Mouse (Mus musculus) retina, postnatal 1 day (tissue): Measurements from ENCODE around the gene Ube2cbp.
A peak's percentile ranks its signal among the peaks of the same experiment; 100 is the strongest.

Experiments used
- DNase-seq: peaks from one replicate; pipeline ENCODE4 v3.0.0-alpha.2; 2012

Gene Ube2cbp

DNA sequence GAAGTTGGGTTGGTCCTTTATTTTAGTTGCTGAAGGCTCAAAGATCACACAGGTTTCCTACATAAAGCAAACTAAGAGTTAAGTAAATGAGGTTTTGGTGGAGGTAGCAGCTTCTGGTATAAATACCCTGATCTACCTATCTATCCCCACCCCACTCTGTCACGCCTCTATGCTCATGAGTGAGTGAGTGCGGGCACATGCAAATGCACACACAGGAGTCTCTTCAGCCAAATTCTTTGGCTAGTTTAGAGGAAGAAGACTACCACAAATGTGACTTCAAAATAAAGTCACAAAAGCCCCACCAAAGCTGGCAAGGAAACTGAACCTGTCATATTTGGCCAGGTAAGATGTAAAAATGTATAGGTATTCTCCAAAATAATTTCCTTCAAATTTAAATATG, 149.1 kb downstream of the Ube2cbp start:
- DNase-seq: no peak

DNA sequence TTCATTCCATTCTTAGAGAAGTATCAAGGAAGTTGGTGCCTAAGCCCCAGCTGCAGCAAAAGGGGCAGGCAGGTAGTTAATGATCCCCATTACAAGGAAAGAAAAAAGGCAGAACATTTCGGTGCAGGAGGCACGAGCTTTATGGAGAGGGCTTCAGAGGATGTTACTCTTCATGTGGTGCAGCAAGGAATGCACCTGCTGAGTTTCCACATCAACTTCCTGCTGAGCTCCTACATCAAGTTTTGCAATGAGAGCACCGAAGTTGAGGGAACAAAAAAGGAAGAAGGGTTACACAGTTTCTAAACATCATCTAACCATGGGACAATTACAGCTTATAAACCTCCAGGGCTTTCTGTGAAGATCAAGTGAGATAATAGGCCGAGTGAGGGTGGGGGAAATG, 156.1 kb downstream of the Ube2cbp start:
- no peak for DNase-seq

- DNase-seq: no peak
Measured at GRCm38 (mm10) chr9:86306556-86306955, 158.2 kb downstream of the Ube2cbp start.

GRCm38 (mm10) chr9:86301407-86301806, 163.3 kb downstream of the Ube2cbp start:
- peak; percentile 54 for DNase-seq

- DNase-seq: peak; percentile 48
Measured at GRCm38 (mm10) chr9:86298596-86298995, 166.2 kb downstream of the Ube2cbp start.

DNA sequence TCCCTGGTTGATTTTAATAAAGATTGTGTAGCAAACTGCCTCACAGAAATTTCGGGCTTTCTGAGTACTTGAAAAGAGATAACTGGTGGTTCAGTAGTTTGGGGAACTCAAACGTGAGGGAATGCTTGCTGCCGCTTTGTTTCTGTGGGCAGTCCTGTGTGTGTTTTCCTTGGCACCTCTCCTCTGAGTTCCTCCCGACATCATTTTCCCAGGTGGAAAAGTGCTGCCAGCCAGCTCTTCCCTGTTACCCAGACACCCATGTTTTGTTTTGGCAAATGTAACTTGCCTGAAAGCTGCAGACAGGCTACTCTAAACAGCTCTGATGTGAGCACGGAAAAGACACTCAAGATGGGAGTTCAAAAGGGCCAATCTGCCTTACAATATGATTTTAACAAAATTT, 166.6 kb downstream of the Ube2cbp start:
- DNase-seq: no peak

DNA sequence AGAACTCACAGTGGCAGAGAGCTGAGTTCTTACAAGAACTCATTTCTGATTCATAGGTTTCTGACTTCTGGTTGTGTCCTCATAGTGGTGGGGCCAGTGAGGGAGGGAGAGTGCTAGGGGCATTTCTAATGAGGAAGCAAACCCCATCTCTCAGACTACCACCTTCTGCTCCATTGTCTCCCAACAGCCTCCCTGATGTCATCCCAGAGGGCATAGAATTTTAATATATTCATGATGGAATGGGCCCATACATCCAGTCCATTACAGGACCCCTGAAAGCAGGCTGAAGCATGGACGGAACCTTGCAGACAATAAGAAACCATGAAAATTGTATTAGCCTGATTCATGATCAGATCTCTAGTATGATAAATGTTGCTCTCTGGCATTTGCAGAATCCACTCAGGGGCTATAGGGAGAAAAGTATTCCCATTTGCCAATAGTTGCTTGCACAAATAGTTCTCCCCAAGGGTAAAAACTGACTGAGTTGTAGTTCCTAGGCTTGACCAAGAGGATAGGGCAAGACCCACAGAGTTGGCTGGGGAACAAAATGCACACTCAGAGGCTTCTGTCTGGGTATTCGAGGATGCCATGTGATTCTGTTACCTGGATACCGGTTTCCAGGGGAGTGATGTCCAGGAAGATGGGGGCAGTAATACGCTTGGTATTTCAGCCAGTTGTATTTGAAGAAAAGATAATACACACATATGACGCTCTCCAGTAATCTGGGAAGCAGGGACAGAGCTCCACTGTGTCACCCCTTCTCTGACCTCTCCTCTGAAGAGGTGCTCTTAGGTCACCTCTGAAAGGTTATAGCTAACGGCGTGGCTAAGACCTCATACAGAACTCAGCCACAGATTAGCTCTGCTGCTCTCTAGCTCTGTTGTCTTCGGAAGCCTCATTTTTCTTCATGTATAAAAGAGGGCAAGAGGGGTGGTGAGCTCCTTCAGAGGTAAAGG, 167.8 kb downstream of the Ube2cbp start:
- DNase-seq: no peak

GRCm38 (mm10) chr9:86287570-86287954, 177.2 kb downstream of the Ube2cbp start:
- no peak for DNase-seq

GRCm38 (mm10) chr9:86286830-86287569, 177.8 kb downstream of the Ube2cbp start:
- DNase-seq: no peak

DNA sequence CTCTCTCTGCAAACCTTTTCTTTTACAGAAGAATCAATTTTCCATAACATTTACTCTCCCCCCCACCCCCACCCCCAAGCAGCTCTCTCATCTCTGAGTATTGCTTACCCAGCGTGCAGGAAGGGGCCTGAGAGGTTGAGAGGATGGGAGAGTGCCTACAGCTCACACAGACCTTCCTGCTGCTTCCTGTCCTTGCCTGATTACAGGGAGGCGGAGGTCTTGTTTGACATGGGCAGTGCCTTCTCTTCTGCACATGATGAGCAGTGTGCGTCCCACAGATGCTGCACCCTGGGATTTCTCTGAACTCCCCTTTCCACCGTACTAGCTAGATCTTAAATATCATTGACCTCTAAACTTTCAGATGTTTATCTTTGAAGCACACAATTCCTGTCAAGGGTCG, 182.2 kb downstream of the Ube2cbp start:
- no peak for DNase-seq

GRCm38 (mm10) chr9:86281147-86281467, 183.6 kb downstream of the Ube2cbp start:
- no peak for DNase-seq

DNA sequence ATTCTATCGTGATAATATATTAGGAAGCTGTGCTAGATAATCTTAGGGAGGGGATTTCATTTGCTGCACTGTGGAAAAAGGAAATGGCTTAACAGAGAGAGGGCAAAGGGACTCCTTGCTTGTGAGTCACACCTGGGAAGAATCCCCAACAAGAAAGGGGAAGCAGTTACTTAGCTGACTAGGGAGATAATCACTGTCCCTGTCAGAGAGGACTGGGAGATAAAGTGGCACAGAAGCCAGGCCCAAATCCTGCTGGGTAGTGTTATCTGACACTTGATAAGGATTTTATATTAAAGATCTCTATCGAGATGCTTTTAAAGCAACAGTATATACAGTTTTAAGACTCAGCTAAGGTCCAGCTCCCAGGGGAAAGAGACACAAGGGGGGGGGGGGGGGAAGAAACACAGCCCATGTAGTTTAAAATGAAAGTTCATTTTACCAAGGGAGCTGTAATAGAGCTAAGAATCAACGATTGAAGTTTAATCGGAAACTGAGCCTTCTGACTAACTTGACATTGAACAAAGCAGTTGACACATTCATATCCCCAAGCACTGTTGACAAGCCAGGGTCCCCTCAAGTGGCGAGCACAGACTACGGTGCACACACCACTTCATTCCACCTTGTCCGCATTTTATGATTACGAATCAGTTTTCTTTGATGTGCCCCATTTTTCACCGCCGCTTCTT, 184.1 kb downstream of the Ube2cbp start:
- no peak for DNase-seq

DNA sequence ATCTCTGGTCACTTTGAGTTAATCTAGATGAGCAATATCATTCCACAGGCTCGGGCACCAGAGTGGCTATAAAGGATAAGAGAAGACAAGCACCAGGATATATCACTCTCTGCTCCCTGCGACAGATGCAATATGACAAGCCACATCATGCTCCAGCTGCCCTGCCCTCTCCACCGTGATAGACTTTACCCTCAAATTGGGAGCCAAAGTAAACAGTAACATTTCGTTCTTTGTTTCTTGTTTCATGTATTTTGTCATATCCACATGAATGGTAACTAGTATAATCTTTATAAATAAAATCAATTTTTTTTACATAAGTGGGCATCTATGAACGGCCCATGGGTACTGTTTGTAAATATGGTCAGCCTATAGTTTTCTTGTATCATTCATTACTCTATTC, 195.2 kb downstream of the Ube2cbp start:
- DNase-seq: no peak

DNA sequence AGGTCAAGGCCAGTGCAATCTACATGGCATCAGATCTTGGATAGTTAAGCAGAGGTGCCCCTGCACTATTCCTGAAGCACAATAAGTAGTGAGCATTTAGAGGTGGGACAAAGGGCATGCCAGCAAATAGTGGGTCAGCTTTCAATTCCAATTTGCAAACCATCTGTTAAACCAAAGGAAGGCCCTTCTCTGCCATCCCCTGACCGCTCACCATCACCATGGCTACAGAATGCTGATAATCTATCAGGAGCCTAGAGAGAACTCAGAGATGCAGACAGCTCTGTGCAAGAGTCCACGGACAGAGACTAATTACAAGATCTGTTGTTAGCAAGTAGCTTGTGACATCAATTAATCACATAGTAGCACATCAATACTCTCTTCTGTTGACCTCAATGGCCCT, 198.1 kb downstream of the Ube2cbp start:
- DNase-seq: peak; percentile 44
